Mouse (Mus musculus): Measurements from ENCODE around the gene Rogdi.

GRCm38 (mm10) chr16:4965392-4966129 lies 47.8 kb downstream of the Rogdi start:
- TF ChIP-seq GATA1 (IDR thresholded peaks at IDR 0.05; ENCODE audit: borderline replicate concordance, low read length): no peak
- no peak for TF ChIP-seq FLI1 (IDR thresholded peaks at IDR 0.05; ENCODE audit: low read length)
